Mouse (Mus musculus): Measurements from ENCODE around the gene Slc39a11.

- TF ChIP-seq TAL1 (IDR thresholded peaks at IDR 0.05; ENCODE audit: low read length) = no peak
- TF ChIP-seq GATA1 (IDR thresholded peaks at IDR 0.05; ENCODE audit: low read length) = no peak
These were observed 250.3 kb downstream of the Slc39a11 start for GRCm38 (mm10) chr11:113399601-113400000.
